Mouse (Mus musculus): ENCODE measurements around the gene Foxn1. TPM values are rescaled to one million over a fixed set of nuclear protein-coding genes. Genes with fewer than 3 reads are reported as not detected.

The Foxn1 gene
- polyA plus RNA-seq, 1 experiment from 2014 or later = not detected

Other genes with a start within 250 kb of the Foxn1 start
- 80.1 and 97.4 TPM in 2 replicates for gene Traf4, start 221.0 kb downstream of the Foxn1 start, polyA plus RNA-seq (2015; fragmentation: Nextera tagmentation; extraction: Ambion mirVana)
- gene Nek8, start 209.9 kb downstream of the Foxn1 start, polyA plus RNA-seq (2015; fragmentation: Nextera tagmentation; extraction: Ambion mirVana) = 7.1 and 7.7 TPM in 2 replicates
- gene Tlcd1, start 209.8 kb downstream of the Foxn1 start, polyA plus RNA-seq (2015; fragmentation: Nextera tagmentation; extraction: Ambion mirVana) = 19.7 and 20.1 TPM in 2 replicates
- gene Rpl23a, start 203.0 kb downstream of the Foxn1 start, polyA plus RNA-seq (2015; fragmentation: Nextera tagmentation; extraction: Ambion mirVana) = 662 and 677 TPM in 2 replicates
- gene Rab34, start 198.1 kb downstream of the Foxn1 start, polyA plus RNA-seq (2015; fragmentation: Nextera tagmentation; extraction: Ambion mirVana) = 57.3 and 60.3 TPM in 2 replicates
- 2.3 and 4.0 TPM in 2 replicates for gene Proca1, start 193.2 kb downstream of the Foxn1 start, polyA plus RNA-seq (2015; fragmentation: Nextera tagmentation; extraction: Ambion mirVana)
- 99.8 and 110 TPM in 2 replicates for gene Sdf2, start 140.8 kb downstream of the Foxn1 start, polyA plus RNA-seq (2015; fragmentation: Nextera tagmentation; extraction: Ambion mirVana)
- gene Supt6, start 140.6 kb downstream of the Foxn1 start, polyA plus RNA-seq (2015; fragmentation: Nextera tagmentation; extraction: Ambion mirVana) = 21.5 and 27.3 TPM in 2 replicates
- gene 2610507B11Rik, start 124.8 kb downstream of the Foxn1 start, polyA plus RNA-seq (2015; fragmentation: Nextera tagmentation; extraction: Ambion mirVana) = 55.1 and 57.4 TPM in 2 replicates
- 0.16 and 0.40 TPM in 2 replicates for gene BC030499, start 95.7 kb downstream of the Foxn1 start, polyA plus RNA-seq (2015; fragmentation: Nextera tagmentation; extraction: Ambion mirVana)
- gene Spag5, start 85.0 kb downstream of the Foxn1 start, polyA plus RNA-seq (2015; fragmentation: Nextera tagmentation; extraction: Ambion mirVana) = 10.5 and 11.2 TPM in 2 replicates
- gene Aldoc, start 63.6 kb downstream of the Foxn1 start, polyA plus RNA-seq (2015; fragmentation: Nextera tagmentation; extraction: Ambion mirVana) = 390 and 562 TPM in 2 replicates
- 101 and 107 TPM in 2 replicates for gene Pigs, start 58.1 kb downstream of the Foxn1 start, polyA plus RNA-seq (2015; fragmentation: Nextera tagmentation; extraction: Ambion mirVana)
- gene Unc119, start 43.1 kb downstream of the Foxn1 start, polyA plus RNA-seq (2015; fragmentation: Nextera tagmentation; extraction: Ambion mirVana) = 86.5 and 91.1 TPM in 2 replicates
- gene Slc13a2, start 35.7 kb upstream of the Foxn1 start, polyA plus RNA-seq (2015; fragmentation: Nextera tagmentation; extraction: Ambion mirVana) = not detected in 2 replicates
- 27.8 and 31.1 TPM in 2 replicates for gene Slc46a1, start 79.1 kb upstream of the Foxn1 start, polyA plus RNA-seq (2015; fragmentation: Nextera tagmentation; extraction: Ambion mirVana)
- gene Sarm1, start 111.2 kb upstream of the Foxn1 start, polyA plus RNA-seq (2015; fragmentation: Nextera tagmentation; extraction: Ambion mirVana) = 43.5 and 51.3 TPM in 2 replicates
- gene Vtn, start 112.5 kb upstream of the Foxn1 start, polyA plus RNA-seq (2015; fragmentation: Nextera tagmentation; extraction: Ambion mirVana) = 150 and 176 TPM in 2 replicates
- 0.11 and 0.20 TPM in 2 replicates for gene Sebox, start 116.9 kb upstream of the Foxn1 start, polyA plus RNA-seq (2015; fragmentation: Nextera tagmentation; extraction: Ambion mirVana)
- gene Tmem199, start 125.6 kb upstream of the Foxn1 start, polyA plus RNA-seq (2015; fragmentation: Nextera tagmentation; extraction: Ambion mirVana) = 87.9 and 95.5 TPM in 2 replicates
- 189 and 196 TPM in 2 replicates for gene Poldip2, start 125.6 kb upstream of the Foxn1 start, polyA plus RNA-seq (2015; fragmentation: Nextera tagmentation; extraction: Ambion mirVana)
- gene Tnfaip1, start 149.8 kb upstream of the Foxn1 start, polyA plus RNA-seq (2015; fragmentation: Nextera tagmentation; extraction: Ambion mirVana) = 69.3 and 70.8 TPM in 2 replicates
- gene Ift20, start 149.8 kb upstream of the Foxn1 start, polyA plus RNA-seq (2015; fragmentation: Nextera tagmentation; extraction: Ambion mirVana) = 118 and 124 TPM in 2 replicates
- gene Tmem97, start 164.2 kb upstream of the Foxn1 start, polyA plus RNA-seq (2015; fragmentation: Nextera tagmentation; extraction: Ambion mirVana) = 44.0 and 48.3 TPM in 2 replicates